Mouse (Mus musculus) c-Kit-positive CD71-positive TER-119-positive erythroid progenitor cells, embryonic 14.5 days (primary cell): ENCODE measurements at regions not wholly inside any gene's neighbourhood (a gene's known extent, or its start where the extent isn't known, plus 50 kb on each side); places are given as distances from the start of the nearest gene placed in this dataset.
"Not testable (repeated sequence)": the region's sequence is repeated elsewhere in the genome, so short reads cannot be mapped to it uniquely, and the experiment has no call there.

Experiments
- DNase-seq: peaks from one replicate; pipeline ENCODE4 v3.0.0-alpha.2; 2013; ENCODE audit warnings: low spot score

- DNase-seq, result no peak
These were observed 222.8 kb downstream of the Brms1l start for GRCm38 (mm10) chr12:56058876-56059275.

GRCm38 (mm10) chr12:56058463-56058862 is 222.3 kb downstream of the Brms1l start:
- peak; percentile 33 for DNase-seq

DNA sequence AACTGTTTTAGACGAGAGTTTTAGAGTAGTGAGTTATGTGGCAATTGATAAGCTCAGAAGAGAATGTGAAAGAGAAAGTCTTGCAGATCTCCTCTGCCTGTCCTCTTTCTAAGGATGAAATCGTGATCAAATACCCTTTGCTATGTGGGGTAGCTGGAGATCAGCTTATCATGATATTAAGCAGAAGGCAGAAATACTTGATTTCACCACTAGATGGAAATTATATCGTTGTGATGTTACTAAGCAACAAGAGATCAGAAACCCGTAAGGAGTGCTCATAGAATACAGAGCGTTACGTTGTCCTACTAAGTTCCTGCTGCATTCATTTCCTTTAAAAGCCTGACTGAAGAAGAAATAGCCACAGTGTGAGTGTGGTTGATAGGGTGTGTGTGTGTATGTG is 219.3 kb downstream of the Brms1l start:
- DNase-seq, result no peak

DNA sequence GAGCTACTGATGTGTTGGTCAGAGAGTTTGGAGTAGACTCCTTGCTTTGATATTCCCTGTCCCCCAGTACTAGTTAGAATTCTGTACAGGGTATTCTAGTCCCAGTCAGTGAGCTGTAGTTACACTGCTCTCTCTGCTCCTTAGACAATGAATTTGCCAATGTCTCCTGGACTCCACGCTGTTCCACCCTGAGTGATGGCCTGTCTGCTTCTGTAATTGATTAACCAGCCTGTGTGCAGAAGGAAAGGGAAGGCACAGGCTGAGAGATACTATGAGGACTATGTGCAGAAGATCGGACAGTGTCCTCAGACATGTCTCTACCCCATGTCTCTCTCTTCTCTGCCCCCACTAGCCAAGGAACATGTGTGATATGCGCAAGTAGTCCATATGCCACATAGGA is 209.9 kb downstream of the Brms1l start:
- no peak for DNase-seq

DNA sequence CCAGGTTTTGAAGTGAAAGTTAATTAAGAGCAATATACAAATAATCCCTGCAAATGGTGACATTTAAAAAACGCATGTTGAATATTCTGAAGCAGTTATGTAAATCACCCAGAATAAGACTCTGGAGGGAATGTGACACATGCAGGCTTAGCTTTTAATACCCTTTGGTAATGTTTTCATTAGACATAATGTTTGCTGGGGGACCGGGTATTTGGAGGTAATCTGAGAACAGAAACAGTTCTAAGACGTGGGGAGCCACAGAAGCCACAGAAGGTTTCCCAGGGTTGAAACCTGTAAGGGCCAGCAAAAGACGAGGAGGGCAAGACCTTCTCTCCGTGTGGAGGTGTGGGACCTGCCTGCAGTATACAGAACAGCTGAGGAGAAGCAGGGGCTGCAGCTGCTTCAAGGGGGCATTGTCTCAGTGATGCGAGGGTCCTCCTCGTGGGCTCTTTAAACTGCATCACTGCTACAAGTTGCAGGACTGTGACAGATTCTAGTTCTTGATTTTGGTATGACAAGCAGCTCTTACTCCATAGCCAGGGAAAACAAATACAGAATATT is 184.9 kb downstream of the Brms1l start:
- DNase-seq, result no peak

- DNase-seq, result no peak
These were observed 184.4 kb downstream of the Brms1l start for GRCm38 (mm10) chr12:56020547-56020946.

DNA sequence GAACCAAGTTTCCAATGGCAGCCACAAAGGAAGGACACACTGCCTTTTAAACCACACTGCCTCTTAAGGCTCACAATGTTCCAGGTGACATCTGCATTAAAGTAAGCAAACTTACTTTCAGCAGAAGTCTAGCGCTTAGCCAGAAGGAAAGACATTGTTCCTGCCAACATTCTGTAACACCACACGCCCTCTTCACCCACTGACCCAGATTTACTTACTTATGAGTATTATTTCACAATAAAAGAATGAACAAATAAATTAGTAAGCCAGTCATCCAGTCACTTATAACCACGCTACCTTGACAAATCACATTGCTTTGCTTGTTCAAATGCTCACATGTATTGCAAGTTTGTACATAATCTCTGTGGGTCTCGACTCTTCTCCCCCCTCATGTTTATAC is 173.9 kb downstream of the Brms1l start:
- no peak for DNase-seq

GRCm38 (mm10) chr12:56005846-56006245 is 169.7 kb downstream of the Brms1l start:
- no peak for DNase-seq

DNA sequence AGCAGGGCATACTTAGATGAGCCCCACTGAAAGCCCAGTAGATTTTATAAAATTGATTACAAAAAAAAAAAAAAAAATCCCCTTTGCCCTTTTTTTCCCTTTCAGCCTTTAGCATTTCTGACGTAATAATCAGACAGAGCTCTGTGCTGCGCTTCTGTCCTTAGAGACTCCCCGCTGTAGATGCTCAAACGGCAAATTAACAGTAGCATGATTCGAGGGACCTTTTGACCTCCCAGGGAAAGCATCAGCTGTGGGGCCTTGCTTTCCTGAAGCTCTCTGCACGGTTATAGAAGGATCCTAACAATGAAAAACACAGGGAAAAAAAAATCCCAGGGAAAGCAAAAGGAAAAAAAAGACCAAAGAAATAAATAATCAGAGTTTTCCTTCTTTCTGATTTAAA is 169.2 kb downstream of the Brms1l start:
- no peak for DNase-seq

- no peak for DNase-seq
These were observed 168.4 kb downstream of the Brms1l start for GRCm38 (mm10) chr12:56004479-56004878.

- DNase-seq, result no peak
These were observed 167.4 kb downstream of the Brms1l start for GRCm38 (mm10) chr12:56003561-56003960.

DNA sequence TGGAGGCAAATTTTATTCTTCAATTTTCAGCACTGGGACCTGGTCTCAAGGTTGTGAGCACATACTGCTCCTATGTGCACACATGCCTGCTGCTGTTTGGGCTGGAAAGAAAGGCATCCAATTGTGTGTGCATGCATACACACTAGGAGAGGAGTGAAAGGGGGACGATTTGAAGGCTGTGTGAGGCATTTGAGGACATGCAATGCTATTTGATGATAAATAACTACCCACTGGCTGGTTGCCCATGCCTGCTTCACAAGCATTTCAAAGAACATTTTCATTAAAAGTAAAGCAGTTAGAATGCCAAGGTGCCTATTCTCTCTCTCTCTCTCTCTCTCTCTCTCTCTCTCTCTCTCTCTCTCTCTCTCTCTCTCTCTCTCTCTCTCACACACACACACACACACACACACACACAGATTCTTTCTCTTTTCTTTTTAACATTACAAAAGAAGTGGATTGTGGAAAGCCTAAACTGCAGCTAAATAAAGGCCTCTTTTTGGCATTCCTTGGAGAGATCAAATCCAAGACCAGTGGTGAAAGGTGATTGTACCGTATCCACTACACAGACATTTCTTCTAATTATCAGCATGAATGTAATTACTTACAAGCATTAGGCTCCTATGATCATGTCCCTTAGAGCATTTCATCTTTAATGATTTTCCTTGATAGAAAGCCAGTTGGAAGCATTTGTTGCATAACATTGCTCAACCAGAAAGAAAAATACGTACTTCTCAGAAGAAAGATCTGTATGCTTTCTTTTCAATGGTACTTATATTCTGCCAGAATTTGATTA is 160.7 kb downstream of the Brms1l start:
- DNase-seq, result no peak

DNA sequence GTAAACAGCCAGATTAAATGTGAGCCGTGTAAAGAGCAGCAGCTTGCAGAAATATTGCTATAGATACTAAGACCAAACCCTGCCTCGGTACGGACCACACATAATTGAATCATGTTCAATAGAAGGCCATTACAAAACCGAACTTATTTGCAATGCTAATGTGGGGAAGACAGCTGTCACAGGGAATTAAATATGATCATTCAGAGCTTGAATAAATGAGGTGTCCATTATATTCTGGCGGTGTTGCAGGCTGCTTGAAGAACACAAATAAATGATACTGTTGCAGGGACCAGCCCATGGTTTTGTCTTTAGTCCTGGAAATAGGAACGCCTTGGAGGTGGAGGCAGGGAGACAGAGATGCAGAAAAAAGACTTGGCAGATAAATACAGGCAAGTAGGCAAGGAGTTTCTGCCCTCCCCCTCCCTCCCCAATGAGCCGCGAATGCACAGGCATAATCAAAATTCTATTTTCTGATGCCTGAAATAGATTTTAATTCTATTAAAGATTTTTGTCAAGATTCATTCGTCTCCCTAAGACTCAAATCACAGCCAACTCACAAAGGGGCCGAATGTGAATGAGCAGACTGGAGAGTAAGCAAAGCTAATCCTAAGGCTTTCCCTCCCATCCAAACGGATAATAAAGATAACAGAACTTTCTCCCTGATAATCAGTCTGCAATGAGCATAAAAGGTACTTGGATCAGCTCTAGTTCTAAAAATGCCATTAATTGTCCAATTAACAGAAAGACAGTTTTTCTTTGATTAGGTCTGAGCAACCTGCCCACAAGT is 147.6 kb downstream of the Brms1l start:
- no peak for DNase-seq

DNA sequence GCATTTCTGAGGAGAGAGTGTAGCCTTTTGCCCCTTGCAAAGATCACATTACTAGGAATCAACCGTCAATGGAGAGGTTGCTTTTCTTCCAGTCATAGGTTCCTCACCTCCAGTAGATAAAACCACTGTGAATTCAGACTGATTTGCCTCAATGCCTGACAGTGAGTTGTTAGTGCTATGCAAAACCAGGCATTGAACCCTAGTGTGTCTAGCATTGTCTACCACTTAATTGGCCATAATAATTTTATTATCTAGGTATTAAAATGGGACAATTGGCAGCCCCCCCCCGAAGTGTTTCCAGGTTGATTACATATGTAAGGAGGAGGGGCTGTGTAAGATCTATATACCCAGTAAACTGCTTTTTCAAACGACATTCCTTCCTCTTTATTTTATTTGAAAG is 147.0 kb downstream of the Brms1l start:
- DNase-seq, result no peak

DNA sequence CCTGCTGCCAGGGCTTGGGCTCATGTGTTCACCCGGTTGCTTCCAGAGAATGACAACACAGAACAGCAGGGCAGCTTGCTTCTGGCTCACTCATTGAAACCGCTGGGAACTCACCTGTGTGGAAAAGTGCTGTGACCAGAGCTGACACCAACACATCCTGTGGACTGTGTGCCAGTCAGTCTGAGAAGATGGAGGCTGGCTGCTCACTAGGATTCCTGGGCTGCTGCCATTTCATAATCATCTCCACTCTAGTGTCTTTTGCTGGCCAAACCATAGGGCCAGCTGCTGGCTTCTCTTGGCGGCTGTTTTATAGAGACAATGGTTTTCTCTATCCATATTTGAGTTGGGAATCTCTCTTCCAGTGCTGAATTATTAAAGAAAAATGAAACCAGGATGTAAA is 138.1 kb downstream of the Brms1l start:
- DNase-seq, result no peak

DNA sequence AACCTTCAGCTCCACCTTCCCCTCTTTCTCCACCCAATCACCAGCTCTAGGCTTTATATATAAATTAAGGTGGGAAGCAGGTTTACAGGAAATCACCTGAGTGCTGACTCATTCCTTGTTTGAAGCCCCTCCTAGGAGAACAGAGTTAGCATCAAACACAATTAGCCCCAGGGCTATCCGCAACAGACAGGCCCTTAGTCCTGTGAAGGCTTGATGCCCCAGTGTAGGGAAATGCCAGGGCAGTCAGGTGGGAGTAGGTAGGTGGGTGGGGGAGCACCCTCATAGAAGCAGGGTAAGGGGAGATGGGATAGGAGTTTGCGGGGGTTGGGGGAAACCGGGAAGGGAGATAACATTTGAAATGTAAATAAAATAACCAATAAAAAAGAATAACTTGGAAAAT is 123.2 kb downstream of the Brms1l start:
- DNase-seq, result not testable (repeated sequence)

- DNase-seq, result no peak
These were observed 104.4 kb downstream of the Brms1l start for GRCm38 (mm10) chr12:55940566-55940965.

GRCm38 (mm10) chr12:55939281-55940142 is 103.4 kb downstream of the Brms1l start:
- no peak for DNase-seq

DNA sequence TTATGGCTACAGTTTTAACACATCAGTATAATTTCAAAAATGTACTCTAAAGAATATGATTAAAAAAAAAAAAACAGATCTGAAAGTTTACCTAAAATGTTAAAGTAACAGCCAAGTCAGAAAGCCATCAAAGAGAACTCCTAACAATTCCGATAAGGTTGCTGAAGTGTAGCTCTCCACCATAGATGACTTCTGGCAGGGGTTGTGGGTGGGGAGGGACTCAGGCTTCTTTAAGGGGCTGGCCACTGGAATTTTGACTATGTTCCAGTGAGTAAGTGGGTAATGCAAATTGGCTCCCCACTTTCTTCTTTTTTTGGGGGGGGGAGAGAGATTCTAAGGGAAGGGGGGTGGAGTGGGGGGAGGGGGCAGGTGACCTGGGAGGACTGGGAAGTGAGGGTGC is 98.0 kb downstream of the Brms1l start:
- no peak for DNase-seq

DNA sequence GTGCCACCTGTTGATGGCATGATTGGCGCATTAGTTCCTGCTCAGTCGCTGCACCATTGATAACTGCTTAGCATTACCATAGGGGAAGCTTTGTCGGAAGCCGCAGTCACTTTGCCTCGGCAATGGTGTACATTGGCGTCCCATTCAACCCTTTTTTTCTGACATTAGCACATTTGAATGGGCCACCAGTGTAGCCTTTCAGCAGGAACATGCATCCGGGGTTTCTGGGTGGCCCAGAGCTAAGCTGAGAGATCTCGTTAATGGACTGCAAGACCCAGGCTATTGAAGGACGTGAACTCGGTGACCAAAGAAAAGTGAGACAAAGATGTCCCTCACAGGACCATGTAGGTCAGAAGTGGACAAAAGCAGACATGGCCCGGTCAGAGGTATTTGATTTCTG is 97.3 kb downstream of the Brms1l start:
- DNase-seq, result no peak

DNA sequence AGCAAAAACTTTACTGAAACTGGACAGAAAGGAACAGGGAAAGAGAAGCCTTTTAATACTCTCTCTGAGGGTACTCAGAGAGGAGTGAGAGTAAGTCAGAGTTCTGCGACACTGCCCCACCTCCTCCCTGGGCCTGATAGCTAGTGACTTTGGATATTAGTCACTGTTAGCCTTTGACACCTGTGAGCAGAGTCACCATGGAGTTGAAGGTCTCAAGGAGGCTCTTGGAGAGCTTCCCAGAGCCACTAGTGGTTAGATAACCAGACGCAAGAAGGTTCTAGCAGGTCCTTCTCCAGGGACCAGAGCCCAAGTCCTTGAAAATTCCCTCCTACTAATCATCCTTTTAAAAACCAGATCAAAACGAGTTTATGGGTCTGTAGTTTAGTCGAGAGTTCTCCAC is 94.3 kb downstream of the Brms1l start:
- no peak for DNase-seq

DNA sequence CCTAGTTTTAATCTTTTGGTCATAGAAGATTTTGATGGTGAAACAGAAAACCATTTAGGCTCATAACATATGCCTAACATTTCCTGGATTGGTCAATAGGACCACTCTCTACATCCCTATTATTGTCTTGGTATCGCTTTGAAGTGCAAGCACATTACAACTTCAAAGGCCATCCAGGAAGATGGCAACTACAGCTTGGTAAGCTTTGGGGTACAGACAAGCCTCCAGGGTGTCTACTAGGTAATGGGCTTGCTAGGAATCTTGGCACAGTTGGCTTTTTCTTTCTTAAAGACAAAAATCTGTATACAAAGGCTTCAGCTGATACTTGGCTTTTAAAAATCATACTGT is 90.8 kb downstream of the Brms1l start:
- DNase-seq, result no peak
